ENCODE assay signal across 8 mouse cellular contexts in genomic region chr4:126734700-126735381, GRCm38 (mm10). TPM values are rescaled to one million over a fixed set of nuclear protein-coding genes. Genes with fewer than 3 reads are reported as not detected.
DNase-seq lines count a peak whose midpoint lies in the region; ATAC-seq and TF ChIP-seq lines count a peak whose summit lies in the region.

No protein-coding gene starts in this region.

- TF ChIP-seq POLR2A in small intestine, adult 2 months (IDR thresholded peaks at IDR 0.05; ENCODE audit: low read depth, low read length): no peak

- H3K4me3 ChIP-seq in lung, postnatal 0 days (ENCODE audit: low read depth, low read length): peak overlapping the region; percentile 33
- H3K4me3 ChIP-seq in forebrain, embryonic 16.5 days (replicated peaks; ENCODE audit: low read length): peak overlapping the region; percentile 23
- H3K4me3 ChIP-seq in limb, embryonic 15.5 days: peak overlapping the region; percentile 40
- peak overlapping the region; percentile 26; the same call in 1 of the 2 replicates for H3K4me3 ChIP-seq in small intestine, adult 2 months (ENCODE audit: low read depth, low read length)

- H3K36me3 ChIP-seq in lung, postnatal 0 days (ENCODE audit: insufficient read depth, low read length): no peaks in the 10 kb centered on the region
- H3K36me3 ChIP-seq in forebrain, embryonic 16.5 days (ENCODE audit: control insufficient read depth, insufficient read depth): no peaks in the 10 kb centered on the region
- no peaks in the 10 kb centered on the region for H3K36me3 ChIP-seq in limb, embryonic 15.5 days
- H3K36me3 ChIP-seq in small intestine, adult 2 months (ENCODE audit: control insufficient read depth, insufficient read depth, low read length): no peaks in the 10 kb centered on the region

- H3K27me3 ChIP-seq in lung, postnatal 0 days (replicated peaks; ENCODE audit: insufficient read depth, low read length): peaks cover 76% of the 10 kb centered on the region
- H3K27me3 ChIP-seq in forebrain, embryonic 16.5 days (replicated peaks; ENCODE audit: control insufficient read depth, insufficient read depth, low read length): peaks cover 75% of the 10 kb centered on the region
- H3K27me3 ChIP-seq in limb, embryonic 15.5 days: peaks cover 92% of the 10 kb centered on the region
- peaks cover 55% of the 10 kb centered on the region for H3K27me3 ChIP-seq in small intestine, adult 2 months (ENCODE audit: control insufficient read depth, insufficient read depth, low read length)

- WGBS in lung, postnatal 0 days: 7% methylated on average over 39 of the region's 51 CpGs
- 2% methylated on average over 50 of the region's 51 CpGs for WGBS in forebrain, embryonic 16.5 days
- WGBS in limb, embryonic 15.5 days: 4% methylated on average over 51 of the region's 51 CpGs
- 6% methylated on average over 51 of the region's 51 CpGs for WGBS in small intestine, adult 2 months

- H3K27ac ChIP-seq in lung, postnatal 0 days (ENCODE audit: low read length): no peak overlapping the region
- no peak overlapping the region for H3K27ac ChIP-seq in forebrain, embryonic 16.5 days (ENCODE audit: low read length)
- H3K27ac ChIP-seq in limb, embryonic 15.5 days: no peak overlapping the region
- H3K27ac ChIP-seq in small intestine, adult 2 months (ENCODE audit: insufficient read depth, low read depth, low read length): no peak overlapping the region

- TF ChIP-seq EP300 in lung, postnatal 0 days (IDR thresholded peaks at IDR 0.05): no peak

- no peak overlapping the region for H3K9ac ChIP-seq in lung, postnatal 0 days (replicated peaks; ENCODE audit: low read depth)
- H3K9ac ChIP-seq in forebrain, embryonic 16.5 days (replicated peaks; ENCODE audit: low read depth, low read length): no peak overlapping the region
- H3K9ac ChIP-seq in limb, embryonic 15.5 days: no peak overlapping the region

- no peaks in the 10 kb centered on the region for H3K9me3 ChIP-seq in lung, postnatal 0 days (ENCODE audit: low read length)
- H3K9me3 ChIP-seq in forebrain, embryonic 16.5 days (ENCODE audit: control insufficient read depth, low read length): no peaks in the 10 kb centered on the region
- no peaks in the 10 kb centered on the region for H3K9me3 ChIP-seq in limb, embryonic 15.5 days

- H3K4me1 ChIP-seq in lung, postnatal 0 days (ENCODE audit: insufficient read depth, low read depth, low read length): peaks cover 5% of the 10 kb centered on the region; the same call in 1 of the 2 replicates
- peaks cover 10% of the 10 kb centered on the region for H3K4me1 ChIP-seq in forebrain, embryonic 16.5 days (replicated peaks; ENCODE audit: control insufficient read depth, insufficient read depth, low read length)
- peaks cover 37% of the 10 kb centered on the region for H3K4me1 ChIP-seq in limb, embryonic 15.5 days
- H3K4me1 ChIP-seq in small intestine, adult 2 months (ENCODE audit: control insufficient read depth, insufficient read depth, insufficient read length, low read length): peaks cover 8% of the 10 kb centered on the region

- peak; percentile 7; the same call in 1 of the 2 replicates for ATAC-seq in lung, postnatal 0 days
- no peak for ATAC-seq in forebrain, embryonic 16.5 days
- ATAC-seq in limb, embryonic 15.5 days (ENCODE audit: insufficient number of reproducible peaks, low FRiP score, low TSS enrichment, low read depth): no peak
- no peak for ATAC-seq in frontal cortex, adult (ENCODE audit: low TSS enrichment)

- no peak for TF ChIP-seq CTCF in lung, postnatal 0 days (IDR thresholded peaks at IDR 0.05)
- no peak for TF ChIP-seq CTCF in small intestine, adult 2 months (IDR thresholded peaks at IDR 0.05; ENCODE audit: extremely low read depth, insufficient read length, insufficient replicate concordance, low read depth, low read length)

- H3K4me2 ChIP-seq in lung, postnatal 0 days (replicated peaks; ENCODE audit: low read depth, low read length): peak overlapping the region; percentile 55
- H3K4me2 ChIP-seq in forebrain, embryonic 16.5 days (ENCODE audit: low read length): 0 out of 2 replicates have a peak overlapping the region, but pooled peaks have one; percentile 6
- peak overlapping the region; percentile 61 for H3K4me2 ChIP-seq in limb, embryonic 15.5 days

- DNase-seq in lung, postnatal 0 days (ENCODE audit: low spot score): no peak
- DNase-seq in lung, postnatal 4 days: no peak
- no peak for DNase-seq in right cerebral cortex, postnatal 14 days
- no peak for DNase-seq in kidney, adult 8-10 months

RNA-seq across cellular contexts. Expression of gene Tfap2e, which starts 1.2 kb away (rescaled TPM):
- not detected in 2 replicates for polyA plus RNA-seq in lung, postnatal 0 days (2015; fragmentation: Nextera tagmentation; extraction: Ambion mirVana)
- 0.34 and 0.75 TPM in 2 replicates for polyA plus RNA-seq in forebrain, embryonic 16.5 days (2015; fragmentation: Nextera tagmentation; extraction: Ambion mirVana)
- polyA plus RNA-seq in limb, embryonic 15.5 days (2015; fragmentation: Nextera tagmentation; extraction: Ambion mirVana): 0.48 and 0.54 TPM in 2 replicates
- polyA plus RNA-seq in small intestine, adult 2 months (2012; rRNA removed): not detected in 2 replicates

RNA-seq across cellular contexts. Expression of gene Ncdn, which starts 18.4 kb away (rescaled TPM):
- 12.3 and 12.4 TPM in 2 replicates for polyA plus RNA-seq in lung, postnatal 0 days (2015; fragmentation: Nextera tagmentation; extraction: Ambion mirVana)
- polyA plus RNA-seq in forebrain, embryonic 16.5 days (2015; fragmentation: Nextera tagmentation; extraction: Ambion mirVana): 120 and 129 TPM in 2 replicates
- 29.9 and 31.4 TPM in 2 replicates for polyA plus RNA-seq in limb, embryonic 15.5 days (2015; fragmentation: Nextera tagmentation; extraction: Ambion mirVana)
- polyA plus RNA-seq in small intestine, adult 2 months (2012; rRNA removed): 15.7 and 27.2 TPM in 2 replicates

RNA-seq across cellular contexts. Expression of gene AU040320, which starts 18.5 kb away (rescaled TPM):
- polyA plus RNA-seq in lung, postnatal 0 days (2015; fragmentation: Nextera tagmentation; extraction: Ambion mirVana): 20.8 and 22.2 TPM in 2 replicates
- polyA plus RNA-seq in forebrain, embryonic 16.5 days (2015; fragmentation: Nextera tagmentation; extraction: Ambion mirVana): 32.8 and 35.0 TPM in 2 replicates
- 17.9 and 19.0 TPM in 2 replicates for polyA plus RNA-seq in limb, embryonic 15.5 days (2015; fragmentation: Nextera tagmentation; extraction: Ambion mirVana)
- 82.5 and 182 TPM in 2 replicates for polyA plus RNA-seq in small intestine, adult 2 months (2012; rRNA removed)

RNA-seq across cellular contexts. Expression of gene Psmb2, which starts 57.4 kb away (rescaled TPM):
- 316 and 342 TPM in 2 replicates for polyA plus RNA-seq in lung, postnatal 0 days (2015; fragmentation: Nextera tagmentation; extraction: Ambion mirVana)
- polyA plus RNA-seq in forebrain, embryonic 16.5 days (2015; fragmentation: Nextera tagmentation; extraction: Ambion mirVana): 432 and 443 TPM in 2 replicates
- 443 and 449 TPM in 2 replicates for polyA plus RNA-seq in limb, embryonic 15.5 days (2015; fragmentation: Nextera tagmentation; extraction: Ambion mirVana)
- polyA plus RNA-seq in small intestine, adult 2 months (2012; rRNA removed): 97.2 and 154 TPM in 2 replicates

Comparison
In these comparisons a context has a peak if more than half of its experiments do, and no peak if none do; other contexts are left out.
1. H3K4me2 ChIP-seq: peak in every context shown above with its lines; median percentile 61 in limb, embryonic 15.5 days; 55 in lung, postnatal 0 days; 6 in forebrain, embryonic 16.5 days.